Mouse (Mus musculus): ENCODE results near the gene Fcrls. TPM values are rescaled to one million over a fixed set of nuclear protein-coding genes. Genes with fewer than 3 reads are reported as not detected.

Gene Fcrls
- 5.3 TPM in 1 of 2 replicates, not detected in the other for polyA plus RNA-seq (2011; ENCODE audit: insufficient read length, low read depth, missing spikeins)

DNA sequence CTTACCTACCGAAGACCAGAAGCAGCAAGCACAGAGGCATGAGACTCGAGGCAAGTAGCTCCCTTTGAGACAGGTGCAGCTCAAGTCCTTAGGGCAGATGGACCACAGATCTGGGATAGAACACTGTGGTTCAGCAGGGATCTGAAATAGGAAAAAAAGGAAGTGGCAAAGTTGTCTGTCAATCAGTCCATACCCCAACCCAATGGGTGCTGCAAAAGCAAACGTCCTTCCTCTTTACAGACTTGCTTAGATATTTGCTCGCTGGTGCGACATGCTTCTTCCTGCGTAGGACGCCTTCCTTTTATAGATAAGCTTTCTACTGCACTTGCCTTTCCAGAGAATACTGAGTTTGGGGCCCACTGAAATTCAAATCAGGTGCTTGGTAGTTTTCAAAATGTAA, at the start of gene Fcrls:
Fcrls (minus strand) TSS at position 303 of the 400 bp plus-strand sequence.
- H3K4me1 ChIP-seq (ENCODE audit: control insufficient read depth, insufficient read depth, low read length) = no peaks in the 10 kb centered on the region
- TF ChIP-seq CTCF (IDR thresholded peaks at IDR 0.05; ENCODE audit: borderline replicate concordance, insufficient read depth, low read length) (no peak), POLR2A (IDR thresholded peaks at IDR 0.05; ENCODE audit: low read depth, low read length) (no peak)
- H3K4me3 ChIP-seq (ENCODE audit: insufficient read depth, low read length) = no peak within 1 kb of the TSS
- H3K27ac ChIP-seq (ENCODE audit: insufficient read depth, low read length) = no peak within 1 kb of the TSS

DNA sequence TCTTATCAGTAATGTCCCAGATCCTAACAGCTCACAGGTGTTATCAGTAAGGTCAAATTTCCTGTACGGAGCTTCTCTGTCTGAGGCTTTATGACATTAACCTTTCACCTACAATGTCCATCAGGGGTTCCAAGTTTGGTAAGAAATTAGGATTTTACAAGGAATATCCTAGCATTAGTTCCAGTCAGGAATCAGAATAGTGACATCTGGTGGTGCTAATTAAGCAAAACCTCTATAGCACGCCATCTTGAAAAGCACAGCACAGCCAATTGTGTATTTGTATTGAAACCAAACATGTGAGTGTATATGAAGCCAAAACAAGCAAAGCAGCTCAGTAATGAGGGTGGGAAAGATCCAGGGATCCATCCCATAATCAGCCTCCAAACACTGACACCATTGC, 46.4 kb upstream of the Fcrls start:
- no peak for TF ChIP-seq POLR2A (IDR thresholded peaks at IDR 0.05; ENCODE audit: low read depth, low read length)
- TF ChIP-seq CTCF (IDR thresholded peaks at IDR 0.05; ENCODE audit: borderline replicate concordance, insufficient read depth, low read length) = no peak
- Histone ChIP-seq H3K4me3 (ENCODE audit: insufficient read depth, low read length) (no peak overlapping the region), H3K4me1 (ENCODE audit: control insufficient read depth, insufficient read depth, low read length) (no peaks in the 10 kb centered on the region), H3K27ac (ENCODE audit: insufficient read depth, low read length) (no peak overlapping the region)

DNA sequence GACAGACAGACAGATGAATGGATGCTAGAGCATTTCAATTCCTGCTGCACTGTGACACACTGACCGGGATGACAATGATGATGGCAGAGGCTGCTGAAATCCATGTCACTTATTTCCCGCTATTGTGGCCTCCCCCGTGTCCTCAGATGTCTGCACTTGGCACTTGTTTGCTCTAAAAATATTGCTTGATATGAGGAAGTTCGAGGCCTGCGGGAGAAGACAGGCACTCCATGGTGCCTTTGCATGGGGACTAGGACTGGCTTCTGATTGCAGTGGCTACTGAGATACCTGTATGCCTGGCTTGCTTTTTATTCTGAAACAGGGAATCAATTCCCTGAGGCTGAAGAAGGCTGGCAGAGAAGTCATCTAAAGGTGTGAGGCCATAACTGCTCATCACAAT, 36.4 kb upstream of the Fcrls start:
- TF ChIP-seq CTCF (IDR thresholded peaks at IDR 0.05; ENCODE audit: borderline replicate concordance, insufficient read depth, low read length) (no peak), POLR2A (IDR thresholded peaks at IDR 0.05; ENCODE audit: low read depth, low read length) (no peak)
- H3K27ac ChIP-seq (ENCODE audit: insufficient read depth, low read length) = no peak overlapping the region
- no peaks in the 10 kb centered on the region for H3K4me1 ChIP-seq (ENCODE audit: control insufficient read depth, insufficient read depth, low read length)
- no peak overlapping the region for H3K4me3 ChIP-seq (ENCODE audit: insufficient read depth, low read length)

DNA sequence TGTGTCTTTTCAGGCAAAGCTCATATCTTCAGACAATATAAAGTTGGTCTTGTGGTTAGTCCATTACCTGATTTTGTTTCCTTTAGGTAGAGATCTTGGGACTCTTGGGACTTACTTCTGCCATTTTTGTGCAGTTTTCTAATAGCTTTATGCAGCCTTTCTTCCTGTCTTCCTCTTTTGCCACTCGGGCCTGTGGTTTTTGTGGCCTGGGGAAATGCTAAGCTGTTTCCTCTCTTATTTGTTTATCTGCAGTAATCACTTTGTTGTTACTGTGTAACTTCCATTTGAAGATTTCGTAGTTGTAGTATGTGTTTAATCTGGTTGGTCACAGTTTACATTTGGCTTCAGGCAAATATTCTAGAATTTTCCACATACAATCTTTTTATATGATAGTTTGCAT, 10.8 kb upstream of the Fcrls start:
- TF ChIP-seq POLR2A (IDR thresholded peaks at IDR 0.05; ENCODE audit: low read depth, low read length) (no peak), CTCF (IDR thresholded peaks at IDR 0.05; ENCODE audit: borderline replicate concordance, insufficient read depth, low read length) (no peak)
- H3K27ac ChIP-seq (ENCODE audit: insufficient read depth, low read length) = no peak overlapping the region
- no peaks in the 10 kb centered on the region for H3K4me1 ChIP-seq (ENCODE audit: control insufficient read depth, insufficient read depth, low read length)
- no peak overlapping the region for H3K4me3 ChIP-seq (ENCODE audit: insufficient read depth, low read length)

DNA sequence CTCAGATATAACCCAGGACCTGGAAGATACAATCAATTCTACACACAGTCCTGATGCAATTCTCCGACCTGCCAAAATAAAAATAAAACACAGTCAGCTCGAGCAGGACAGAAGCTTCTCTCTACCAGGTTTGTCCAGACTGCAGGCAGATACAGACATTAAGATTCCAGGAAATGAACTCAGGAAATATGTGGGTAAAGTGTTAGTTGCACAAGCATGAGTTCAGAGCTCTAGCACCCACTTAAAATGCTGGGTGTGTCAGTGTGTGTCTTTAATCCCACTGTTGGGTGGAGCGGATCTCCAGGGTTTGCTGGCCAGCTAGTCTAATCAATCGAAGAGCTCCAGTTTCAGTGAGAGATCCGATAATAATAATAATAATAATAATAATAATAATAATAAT, 3.0 kb upstream of the Fcrls start:
- H3K4me1 ChIP-seq (ENCODE audit: control insufficient read depth, insufficient read depth, low read length) = no peaks in the 10 kb centered on the region
- H3K4me3 ChIP-seq (ENCODE audit: insufficient read depth, low read length) = no peak overlapping the region
- TF ChIP-seq POLR2A (IDR thresholded peaks at IDR 0.05; ENCODE audit: low read depth, low read length) = no peak
- no peak for TF ChIP-seq CTCF (IDR thresholded peaks at IDR 0.05; ENCODE audit: borderline replicate concordance, insufficient read depth, low read length)
- no peak overlapping the region for H3K27ac ChIP-seq (ENCODE audit: insufficient read depth, low read length)

DNA sequence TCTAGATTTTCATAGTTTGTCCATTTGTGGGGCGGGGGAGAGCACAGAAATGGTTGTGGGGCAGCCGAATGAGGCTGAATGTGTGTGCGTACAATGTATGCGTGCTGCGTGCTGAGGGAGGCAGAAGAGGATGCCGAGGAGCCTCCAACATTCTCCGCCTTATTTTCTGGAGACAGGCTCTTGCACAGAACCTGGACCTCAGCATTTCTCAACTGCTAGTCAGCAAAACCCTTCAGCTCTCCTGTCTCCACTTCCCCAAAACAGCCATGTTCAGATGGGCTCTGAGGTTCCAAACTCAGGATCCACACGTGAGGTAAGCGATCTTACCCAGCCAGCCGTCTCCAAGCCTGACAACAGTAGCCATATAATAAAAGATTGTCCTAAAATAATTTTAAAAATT, 8.3 kb downstream of the Fcrls start:
- TF ChIP-seq CTCF (IDR thresholded peaks at IDR 0.05; ENCODE audit: borderline replicate concordance, insufficient read depth, low read length) = no peak
- no peak for TF ChIP-seq POLR2A (IDR thresholded peaks at IDR 0.05; ENCODE audit: low read depth, low read length)
- Histone ChIP-seq H3K4me3 (ENCODE audit: insufficient read depth, low read length) (no peak overlapping the region), H3K4me1 (ENCODE audit: control insufficient read depth, insufficient read depth, low read length) (no peaks in the 10 kb centered on the region), H3K27ac (ENCODE audit: insufficient read depth, low read length) (no peak overlapping the region)

DNA sequence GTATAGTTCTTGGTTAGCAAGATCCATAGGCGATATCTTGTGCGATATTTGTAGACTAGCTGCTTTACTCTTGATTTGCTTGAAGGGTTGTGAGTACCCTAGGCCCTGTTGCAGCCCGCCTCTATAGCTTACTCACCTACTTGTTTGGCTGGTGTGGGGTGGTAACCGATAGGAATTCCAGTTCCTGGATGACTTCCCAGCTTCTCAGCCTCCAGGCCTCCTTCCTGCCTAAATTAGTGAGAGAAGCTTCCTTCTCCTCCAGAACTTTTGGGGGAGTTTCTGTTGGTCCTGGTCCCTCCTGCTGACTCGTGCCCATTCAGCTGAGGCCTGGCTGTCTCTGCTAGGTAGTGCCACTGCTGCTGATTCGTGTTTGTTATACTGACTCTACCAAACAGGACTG, 14.0 kb downstream of the Fcrls start:
- no peak for TF ChIP-seq POLR2A (IDR thresholded peaks at IDR 0.05; ENCODE audit: low read depth, low read length)
- no peak for TF ChIP-seq CTCF (IDR thresholded peaks at IDR 0.05; ENCODE audit: borderline replicate concordance, insufficient read depth, low read length)
- no peak overlapping the region for H3K4me3 ChIP-seq (ENCODE audit: insufficient read depth, low read length)
- no peak overlapping the region for H3K27ac ChIP-seq (ENCODE audit: insufficient read depth, low read length)
- no peaks in the 10 kb centered on the region for H3K4me1 ChIP-seq (ENCODE audit: control insufficient read depth, insufficient read depth, low read length)

DNA sequence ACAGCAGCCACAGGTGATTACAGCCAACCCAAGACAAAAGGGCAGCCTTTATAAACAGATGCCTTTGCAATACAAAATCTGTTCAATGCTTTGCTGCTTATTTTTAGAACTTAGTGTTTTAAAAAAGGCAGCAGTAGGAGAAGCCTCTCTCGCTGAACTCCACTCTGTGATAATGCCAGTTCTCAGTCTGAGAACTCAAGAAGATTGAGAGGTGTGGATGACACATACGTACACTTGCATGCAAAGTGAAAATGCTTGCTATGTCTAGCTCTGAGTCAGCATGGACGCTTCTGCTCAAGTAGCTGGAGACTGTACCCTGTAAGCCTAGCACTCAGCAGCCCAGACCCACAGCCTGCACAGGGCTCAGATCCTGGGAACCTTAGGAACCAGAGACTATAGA, 16.2 kb downstream of the Fcrls start:
- no peak overlapping the region for H3K27ac ChIP-seq (ENCODE audit: insufficient read depth, low read length)
- TF ChIP-seq CTCF (IDR thresholded peaks at IDR 0.05; ENCODE audit: borderline replicate concordance, insufficient read depth, low read length) (no peak), POLR2A (IDR thresholded peaks at IDR 0.05; ENCODE audit: low read depth, low read length) (no peak)
- H3K4me1 ChIP-seq (ENCODE audit: control insufficient read depth, insufficient read depth, low read length) = no peaks in the 10 kb centered on the region
- no peak overlapping the region for H3K4me3 ChIP-seq (ENCODE audit: insufficient read depth, low read length)

DNA sequence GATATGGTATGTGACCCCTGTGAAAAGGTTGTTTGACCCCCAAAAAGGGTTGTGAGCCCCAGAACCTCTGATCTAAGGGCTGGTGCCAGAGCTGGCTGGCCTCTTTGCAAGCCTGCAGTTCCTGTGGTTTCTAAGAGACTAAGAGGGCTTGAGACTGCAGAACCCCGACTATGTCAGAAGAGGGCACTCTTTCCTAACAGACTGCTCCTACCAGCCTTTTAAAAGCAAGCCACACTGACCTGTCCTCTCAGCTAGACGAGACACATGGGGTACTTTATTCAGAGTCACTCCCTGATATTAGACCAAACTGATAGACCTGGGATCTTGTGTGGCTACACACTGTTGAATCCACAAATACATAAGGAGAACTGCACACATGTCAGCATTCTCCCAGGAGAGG, 19.9 kb downstream of the Fcrls start:
- Histone ChIP-seq H3K4me1 (ENCODE audit: control insufficient read depth, insufficient read depth, low read length) (no peaks in the 10 kb centered on the region), H3K4me3 (ENCODE audit: insufficient read depth, low read length) (no peak overlapping the region), H3K27ac (ENCODE audit: insufficient read depth, low read length) (no peak overlapping the region)
- no peak for TF ChIP-seq CTCF (IDR thresholded peaks at IDR 0.05; ENCODE audit: borderline replicate concordance, insufficient read depth, low read length)
- TF ChIP-seq POLR2A (IDR thresholded peaks at IDR 0.05; ENCODE audit: low read depth, low read length) = no peak

DNA sequence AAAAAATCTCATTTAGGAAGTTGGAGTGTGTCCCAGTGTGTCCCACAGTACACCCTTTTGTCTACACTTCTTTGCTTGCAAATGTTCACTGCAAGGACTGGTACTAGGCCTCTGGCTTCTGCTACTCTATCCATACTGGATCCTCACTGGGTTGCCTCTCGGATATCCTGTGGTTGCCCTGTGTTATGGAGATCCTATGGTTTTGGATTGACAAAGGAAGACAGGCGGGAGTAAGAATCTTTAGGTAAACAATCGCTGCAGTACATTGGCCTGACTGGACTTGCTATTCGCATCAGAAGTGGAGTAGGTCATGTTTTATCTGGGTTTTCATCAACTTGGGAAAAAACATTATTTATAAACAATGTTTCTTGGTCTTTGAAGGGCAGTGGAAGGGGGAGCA, 22.6 kb downstream of the Fcrls start:
- no peak overlapping the region for H3K4me3 ChIP-seq (ENCODE audit: insufficient read depth, low read length)

DNA sequence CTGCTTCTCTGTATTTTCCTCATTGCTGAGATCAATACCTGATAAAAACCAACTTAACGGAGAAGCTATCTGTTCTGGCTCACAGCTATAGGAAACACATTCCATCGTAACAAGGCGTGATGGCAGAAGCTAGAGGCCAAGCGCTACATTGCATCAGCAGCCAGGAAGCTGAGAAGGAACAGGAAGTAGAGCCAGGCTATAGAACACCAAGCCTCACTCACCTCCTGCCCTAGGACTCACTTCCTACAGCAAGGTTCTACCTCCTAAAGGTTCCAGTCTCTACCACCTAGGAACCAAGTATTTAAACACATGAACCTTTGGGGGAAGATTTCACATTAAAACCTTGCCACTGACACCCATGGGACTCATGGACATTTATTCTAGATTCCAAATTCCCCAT, 39.9 kb downstream of the Fcrls start:
- TF ChIP-seq CTCF (IDR thresholded peaks at IDR 0.05; ENCODE audit: borderline replicate concordance, insufficient read depth, low read length) (no peak), POLR2A (IDR thresholded peaks at IDR 0.05; ENCODE audit: low read depth, low read length) (no peak)
- Histone ChIP-seq H3K27ac (ENCODE audit: insufficient read depth, low read length) (no peak overlapping the region), H3K4me3 (ENCODE audit: insufficient read depth, low read length) (no peak overlapping the region), H3K4me1 (ENCODE audit: control insufficient read depth, insufficient read depth, low read length) (no peaks in the 10 kb centered on the region)

More for the DNA sequence above, 22.6 kb downstream of the Fcrls start:
- no peaks in the 10 kb centered on the region for H3K4me1 ChIP-seq (ENCODE audit: control insufficient read depth, insufficient read depth, low read length)
- no peak overlapping the region for H3K27ac ChIP-seq (ENCODE audit: insufficient read depth, low read length)
- TF ChIP-seq CTCF (IDR thresholded peaks at IDR 0.05; ENCODE audit: borderline replicate concordance, insufficient read depth, low read length) (no peak), POLR2A (IDR thresholded peaks at IDR 0.05; ENCODE audit: low read depth, low read length) (no peak)
